Mouse (Mus musculus): ENCODE data around the gene Rasl11b.

GRCm38 (mm10) chr5:74173162-74173844 is 21.8 kb upstream of the Rasl11b start:
- no peak for TF ChIP-seq CTCF (IDR thresholded peaks at IDR 0.05; ENCODE audit: extremely low read depth, insufficient read depth, low read length)
- TF ChIP-seq POLR2A (IDR thresholded peaks at IDR 0.05; ENCODE audit: extremely low read depth, insufficient read depth, low read length), result no peak

Measured in cortical plate, adult 2 months (tissue).